Comparison of ENCODE assay signal across 8 mouse cellular contexts in the genomic region with DNA sequence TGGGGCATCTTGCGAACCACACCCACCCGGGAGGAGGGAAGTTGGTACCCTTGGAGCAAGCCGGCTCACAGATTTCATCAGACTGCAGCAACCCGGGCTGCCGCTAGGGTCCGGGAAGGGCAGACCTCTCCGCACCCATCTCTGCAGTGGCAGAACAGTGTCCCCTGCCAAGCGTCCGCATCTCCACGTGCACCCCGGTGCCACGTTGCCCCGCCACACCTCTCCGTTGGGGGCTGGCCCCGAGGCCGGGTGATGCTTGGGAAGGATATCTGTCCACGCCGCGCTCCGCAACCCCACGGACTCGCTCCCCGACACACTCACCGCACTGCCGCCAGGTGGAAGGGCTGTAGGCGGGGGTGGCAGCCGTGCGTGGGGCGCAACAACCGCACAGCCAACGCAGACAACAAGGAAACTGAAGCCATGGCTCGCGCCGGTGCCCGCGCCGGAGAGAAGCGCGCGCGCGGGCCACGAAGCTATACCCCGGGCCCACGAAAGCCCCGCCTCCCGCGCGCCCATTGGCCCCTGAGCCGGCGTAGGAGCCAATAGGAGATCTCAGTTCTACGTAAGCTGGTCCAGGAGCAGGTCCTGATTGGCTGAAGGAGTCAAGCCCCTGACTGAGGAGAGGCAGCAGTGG. TPM values are rescaled to one million over a fixed set of nuclear protein-coding genes. Genes with fewer than 3 reads are reported as not detected.
A peak's percentile ranks its signal among the peaks of the same experiment; 100 is the strongest.
DNase-seq lines count a peak whose midpoint lies in the region; ATAC-seq lines count a peak whose summit lies in the region.

No protein-coding gene starts in this region.

- H3K4me3 ChIP-seq in embryonic facial prominence, embryonic 11.5 days (ENCODE audit: low read depth, low read length), result peak overlapping the region; percentile 96
- peak overlapping the region; percentile 99 for H3K4me3 ChIP-seq in limb, embryonic 10.5 days
- H3K4me3 ChIP-seq in midbrain, embryonic 12.5 days, result peak overlapping the region; percentile 92

- peak overlapping the region; percentile 90 for H3K9ac ChIP-seq in embryonic facial prominence, embryonic 11.5 days (replicated peaks; ENCODE audit: low read length)
- H3K9ac ChIP-seq in midbrain, embryonic 12.5 days (replicated peaks), result peak overlapping the region; percentile 87

- H3K27me3 ChIP-seq in embryonic facial prominence, embryonic 11.5 days (ENCODE audit: control insufficient read depth, insufficient read depth, low read length), result no peaks in the 10 kb centered on the region
- no peaks in the 10 kb centered on the region for H3K27me3 ChIP-seq in limb, embryonic 10.5 days (ENCODE audit: low read depth, poor library complexity, severe bottlenecking)
- H3K27me3 ChIP-seq in midbrain, embryonic 12.5 days, result no peaks in the 10 kb centered on the region

- no peaks in the 10 kb centered on the region for H3K9me3 ChIP-seq in embryonic facial prominence, embryonic 11.5 days (replicated peaks; ENCODE audit: control insufficient read depth, low read length)
- H3K9me3 ChIP-seq in limb, embryonic 10.5 days (replicated peaks), result no peaks in the 10 kb centered on the region
- H3K9me3 ChIP-seq in midbrain, embryonic 12.5 days, result no peaks in the 10 kb centered on the region

- peak; percentile 91 for DNase-seq in 3134 (ENCODE audit: extremely low read depth, insufficient read length, low spot score)
- peak; percentile 92 for DNase-seq in adrenal gland, postnatal 25 days
- DNase-seq in embryonic facial prominence, embryonic 11.5 days (ENCODE audit: low spot score), result peak; percentile 96
- DNase-seq in heart, adult 11 months, result peak; percentile 100
- DNase-seq in kidney, adult 18-20 months, result peak; percentile 88
- peak; percentile 90 for DNase-seq in limb, embryonic 10.5 days (ENCODE audit: low spot score)
- DNase-seq in skeletal muscle tissue, adult 2 months (ENCODE audit: low read depth, low spot score), result peak; percentile 87

- peak; percentile 97 for ATAC-seq in embryonic facial prominence, embryonic 11.5 days (replicated peaks; ENCODE audit: insufficient number of reproducible peaks, low FRiP score, low TSS enrichment, low read depth)
- peak; percentile 98 for ATAC-seq in midbrain, embryonic 12.5 days (ENCODE audit: low FRiP score, low read depth)

- H3K4me1 ChIP-seq in embryonic facial prominence, embryonic 11.5 days (ENCODE audit: control insufficient read depth, insufficient read depth, low read length), result no peaks in the 10 kb centered on the region
- peaks cover 18% of the 10 kb centered on the region for H3K4me1 ChIP-seq in limb, embryonic 10.5 days
- H3K4me1 ChIP-seq in midbrain, embryonic 12.5 days, result peaks cover 15% of the 10 kb centered on the region

- peak overlapping the region; percentile 56 for H3K27ac ChIP-seq in embryonic facial prominence, embryonic 11.5 days (replicated peaks; ENCODE audit: low read depth, low read length)
- H3K27ac ChIP-seq in limb, embryonic 10.5 days, result peak overlapping the region; percentile 95
- H3K27ac ChIP-seq in midbrain, embryonic 12.5 days (replicated peaks), result 0 out of 2 replicates have a peak overlapping the region, but pooled peaks have one; percentile 54

- H3K4me2 ChIP-seq in embryonic facial prominence, embryonic 11.5 days (ENCODE audit: low read depth, low read length), result peak overlapping the region; percentile 78
- H3K4me2 ChIP-seq in midbrain, embryonic 12.5 days (replicated peaks), result peak overlapping the region; percentile 84

- no peaks in the 10 kb centered on the region for H3K36me3 ChIP-seq in embryonic facial prominence, embryonic 11.5 days (replicated peaks; ENCODE audit: control insufficient read depth, insufficient read depth, low read depth, low read length)
- H3K36me3 ChIP-seq in limb, embryonic 10.5 days, result peaks cover 20% of the 10 kb centered on the region
- H3K36me3 ChIP-seq in midbrain, embryonic 12.5 days, result peaks cover 3% of the 10 kb centered on the region

- WGBS in embryonic facial prominence, embryonic 11.5 days, result under 1% methylated on average over 52 of the region's 52 CpGs
- WGBS in limb, embryonic 10.5 days, result under 1% methylated on average over 52 of the region's 52 CpGs
- WGBS in midbrain, embryonic 12.5 days, result under 1% methylated on average over 52 of the region's 52 CpGs

RNA-seq across cellular contexts. Expression of a gene that starts 8.5 kb away (rescaled TPM):
- 29.2 and 47.6 TPM in 2 replicates for total RNA-seq in adrenal gland, postnatal 25 days (2021)
- polyA plus RNA-seq in embryonic facial prominence, embryonic 11.5 days (2014; fragmentation: Nextera tagmentation; extraction: Ambion mirVana), result 58.7 and 59.7 TPM in 2 replicates
- polyA plus RNA-seq in limb, embryonic 10.5 days (2016; fragmentation: Nextera tagmentation; extraction: Ambion mirVana), result 64.9 and 94.0 TPM in 2 replicates
- 33.0 and 37.3 TPM in 2 replicates for polyA plus RNA-seq in midbrain, embryonic 12.5 days (2016; fragmentation: Nextera tagmentation; extraction: Ambion mirVana)

RNA-seq across cellular contexts. Expression of a gene that starts 8.6 kb away (rescaled TPM):
- 81.3 and 81.9 TPM in 2 replicates for total RNA-seq in adrenal gland, postnatal 25 days (2021)
- 80.0 and 85.7 TPM in 2 replicates for polyA plus RNA-seq in embryonic facial prominence, embryonic 11.5 days (2014; fragmentation: Nextera tagmentation; extraction: Ambion mirVana)
- polyA plus RNA-seq in limb, embryonic 10.5 days (2016; fragmentation: Nextera tagmentation; extraction: Ambion mirVana), result 54.1 and 63.3 TPM in 2 replicates
- 56.6 and 58.0 TPM in 2 replicates for polyA plus RNA-seq in midbrain, embryonic 12.5 days (2016; fragmentation: Nextera tagmentation; extraction: Ambion mirVana)

RNA-seq across cellular contexts. Expression of a gene that starts 31.7 kb away (rescaled TPM):
- 193 and 211 TPM in 2 replicates for total RNA-seq in adrenal gland, postnatal 25 days (2021)
- 142 and 144 TPM in 2 replicates for polyA plus RNA-seq in embryonic facial prominence, embryonic 11.5 days (2014; fragmentation: Nextera tagmentation; extraction: Ambion mirVana)
- 162 and 171 TPM in 2 replicates for polyA plus RNA-seq in limb, embryonic 10.5 days (2016; fragmentation: Nextera tagmentation; extraction: Ambion mirVana)
- 93.7 and 102 TPM in 2 replicates for polyA plus RNA-seq in midbrain, embryonic 12.5 days (2016; fragmentation: Nextera tagmentation; extraction: Ambion mirVana)

Comparison
In these comparisons a context has a peak if more than half of its experiments do, and no peak if none do; other contexts are left out.
1. Peak in every context shown above with its lines: DNase-seq, ATAC-seq, H3K4me3 ChIP-seq and H3K27ac ChIP-seq.